Mouse (Mus musculus) bone marrow macrophage, adult 2 months (primary cell): ENCODE results near the gene Rtn4rl2. TPM values are rescaled to one million over a fixed set of nuclear protein-coding genes. Genes with fewer than 3 reads are reported as not detected.

Source experiments
- H3K27ac ChIP-seq: 2 replicates; pipeline ENCODE4 v1.5.1; 2012; ENCODE audit warnings: low read depth, low read length; ENCODE audit not compliant: insufficient read depth
- H3K4me1 ChIP-seq: 2 replicates; pipeline ENCODE4 v1.6.1; 2012; ENCODE audit warnings: low read length; ENCODE audit not compliant: control insufficient read depth, insufficient read depth
- H3K4me3 ChIP-seq: 2 replicates; pipeline ENCODE4 v1.5.1; 2012; ENCODE audit warnings: mild to moderate bottlenecking, low read length, moderate library complexity; ENCODE audit not compliant: insufficient read depth
- CTCF ChIP-seq: IDR thresholded peaks from 2 replicates; pipeline ENCODE4 v1.5.1; 2012; ENCODE audit warnings: low read depth, mild to moderate bottlenecking, low read length, moderate library complexity
- POLR2A ChIP-seq: IDR thresholded peaks from 2 replicates; pipeline ENCODE4 v1.6.1; 2012; ENCODE audit warnings: mild to moderate bottlenecking, low read depth, low read length, borderline replicate concordance
- polyA plus RNA-seq: library from polyadenylated mRNA; stranded (reverse); fragments of >200 nt; gene quantifications from 2 replicates; pipeline ENCODE4 v1.2.4, GENCODE M21; 2012; ENCODE audit not compliant: missing spikeins, insufficient read depth, insufficient read length

Gene Rtn4rl2
- polyA plus RNA-seq, 1 experiment = not detected

DNA sequence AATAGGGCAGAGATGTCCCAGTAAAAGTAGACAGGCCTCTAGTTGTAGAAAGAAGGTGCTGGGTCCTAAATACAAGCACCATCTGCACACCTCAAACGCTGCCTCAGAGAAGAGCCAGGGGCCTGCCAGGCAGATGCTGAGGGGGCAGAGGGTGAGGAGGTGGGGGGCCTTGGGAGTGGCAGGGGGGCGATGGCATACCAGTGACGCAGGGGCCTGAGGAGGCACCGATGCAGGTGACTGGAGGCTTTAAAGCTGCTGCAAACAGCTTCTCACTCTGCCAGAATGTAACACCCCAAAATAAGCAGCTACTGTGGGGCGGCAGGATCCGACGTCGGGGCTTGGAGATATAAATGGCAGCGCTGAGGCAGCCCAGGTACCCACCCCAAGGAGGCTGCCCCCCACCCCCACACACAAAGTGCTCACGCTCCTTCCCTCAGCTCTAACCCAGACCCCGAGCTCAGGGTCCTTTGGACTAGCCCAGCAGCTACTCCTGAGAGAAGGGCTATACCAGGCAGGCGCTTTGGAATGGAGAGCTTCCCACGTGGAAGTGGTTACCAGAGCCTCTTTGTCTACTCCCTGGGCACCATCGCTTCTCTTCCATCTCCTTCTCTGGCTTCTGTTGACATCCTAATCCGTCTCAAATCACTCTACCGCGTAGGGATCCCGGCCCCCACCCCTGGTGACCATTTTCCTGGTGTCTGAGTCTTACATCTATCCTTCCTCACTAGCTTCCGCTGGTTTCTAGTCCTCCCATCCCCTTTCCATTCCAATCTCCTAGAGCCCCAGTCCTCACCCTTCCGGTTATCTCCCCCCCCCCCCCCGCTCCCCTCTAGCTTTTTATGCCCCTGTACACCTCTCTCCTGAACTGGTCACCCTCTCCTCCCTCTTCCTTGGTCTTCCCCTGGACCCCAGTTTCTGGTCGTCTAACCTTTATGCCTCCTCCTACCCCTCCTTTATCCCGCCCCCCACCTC, 1.1 kb downstream of the Rtn4rl2 start:
- H3K4me1 ChIP-seq = peaks cover 5% of the 10 kb centered on the region; the same call in 1 of the 2 replicates
- TF ChIP-seq POLR2A = no peak
- no peak overlapping the region for H3K4me3 ChIP-seq
- H3K27ac ChIP-seq = no peak overlapping the region

DNA sequence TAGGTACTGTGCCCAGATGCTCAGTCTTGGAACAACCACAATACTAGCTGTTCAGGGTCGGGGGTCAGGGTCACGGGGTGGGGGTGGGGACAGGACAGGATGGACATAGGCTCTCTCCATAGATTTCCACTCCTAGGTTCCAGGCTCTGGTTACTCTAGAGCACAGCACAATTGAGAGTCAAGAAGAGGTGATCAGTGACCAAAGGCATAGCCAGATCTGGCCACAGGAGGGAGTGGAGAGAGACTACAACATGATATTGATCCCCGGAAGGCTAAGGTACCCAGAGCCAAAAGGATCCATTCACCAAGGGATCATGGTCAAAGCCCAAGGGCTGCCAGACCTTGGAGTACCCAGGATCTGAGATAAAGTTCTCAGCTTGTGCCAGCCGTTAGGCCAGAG, 1.9 kb downstream of the Rtn4rl2 start:
- peaks cover 5% of the 10 kb centered on the region; the same call in 1 of the 2 replicates for H3K4me1 ChIP-seq
- TF ChIP-seq POLR2A (no peak), CTCF (no peak)
- no peak overlapping the region for H3K4me3 ChIP-seq
- no peak overlapping the region for H3K27ac ChIP-seq

DNA sequence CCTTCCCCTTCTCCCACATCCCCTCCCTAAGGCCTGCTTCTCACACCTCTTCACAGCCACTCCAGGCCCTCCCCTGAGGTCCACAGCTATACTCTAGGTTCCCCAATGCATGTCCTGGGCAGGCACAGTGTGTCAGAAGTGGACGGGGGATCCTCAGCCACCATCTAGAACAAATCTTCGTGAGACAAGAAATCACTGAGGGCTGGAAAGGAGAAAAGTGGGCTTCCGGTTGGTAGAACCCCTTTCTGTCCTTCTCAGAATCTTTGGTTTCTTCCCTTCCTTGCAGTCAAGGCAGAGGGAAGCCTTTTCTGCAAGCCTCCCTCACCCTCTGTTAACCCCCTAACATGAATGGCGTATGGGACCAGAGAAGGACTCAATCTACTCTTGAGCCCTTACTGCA, 2.6 kb downstream of the Rtn4rl2 start:
- Histone ChIP-seq H3K27ac (no peak overlapping the region), H3K4me3 (no peak overlapping the region), H3K4me1 (peaks cover 5% of the 10 kb centered on the region; the same call in 1 of the 2 replicates)
- TF ChIP-seq CTCF = no peak
- no peak for TF ChIP-seq POLR2A

DNA sequence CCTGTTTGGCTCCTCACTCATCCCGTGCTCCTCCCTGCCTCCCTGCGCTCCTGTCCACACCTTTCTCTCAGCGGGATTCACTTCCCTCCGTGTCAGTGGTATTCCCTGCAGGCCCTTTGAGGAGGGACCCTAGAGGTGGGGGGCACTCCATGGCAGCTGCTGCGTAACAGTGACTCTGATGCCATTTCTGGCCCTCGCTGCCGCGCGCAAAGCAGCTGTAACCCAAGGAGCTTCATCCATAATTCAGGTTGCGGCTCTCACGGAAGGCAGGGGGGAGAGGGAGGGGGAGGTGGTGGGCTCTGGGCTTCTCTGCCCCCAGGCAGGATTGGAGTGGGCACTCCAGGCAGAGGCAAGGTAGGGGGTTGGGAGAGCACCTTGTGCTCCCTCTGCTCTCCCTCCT, 3.0 kb downstream of the Rtn4rl2 start:
- H3K4me1 ChIP-seq = peaks cover 5% of the 10 kb centered on the region; the same call in 1 of the 2 replicates
- H3K4me3 ChIP-seq = no peak overlapping the region
- TF ChIP-seq CTCF (no peak), POLR2A (no peak)
- no peak overlapping the region for H3K27ac ChIP-seq

DNA sequence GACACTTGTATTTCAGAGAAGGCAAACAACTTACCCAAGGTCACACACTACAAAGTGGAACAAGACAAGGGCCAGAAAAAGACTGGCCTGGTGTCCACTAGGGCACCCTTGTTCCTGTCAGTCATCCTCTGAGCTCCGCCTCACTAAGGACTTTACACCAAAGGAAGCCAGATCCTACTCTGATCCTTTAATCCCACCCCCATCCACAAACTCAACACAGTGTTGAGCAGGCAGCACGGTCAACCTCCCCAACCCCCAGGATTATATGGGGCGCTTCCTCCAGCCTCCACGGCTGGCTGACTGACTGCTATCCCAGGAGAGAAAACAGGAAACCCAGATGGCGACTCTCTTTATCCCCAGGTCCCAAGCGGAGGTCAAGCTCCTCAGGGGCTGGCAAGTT, 3.4 kb downstream of the Rtn4rl2 start:
- TF ChIP-seq CTCF (no peak), POLR2A (no peak)
- H3K4me3 ChIP-seq = peak overlapping the region; percentile 38
- H3K27ac ChIP-seq = no peak overlapping the region
- peaks cover 5% of the 10 kb centered on the region; the same call in 1 of the 2 replicates for H3K4me1 ChIP-seq

DNA sequence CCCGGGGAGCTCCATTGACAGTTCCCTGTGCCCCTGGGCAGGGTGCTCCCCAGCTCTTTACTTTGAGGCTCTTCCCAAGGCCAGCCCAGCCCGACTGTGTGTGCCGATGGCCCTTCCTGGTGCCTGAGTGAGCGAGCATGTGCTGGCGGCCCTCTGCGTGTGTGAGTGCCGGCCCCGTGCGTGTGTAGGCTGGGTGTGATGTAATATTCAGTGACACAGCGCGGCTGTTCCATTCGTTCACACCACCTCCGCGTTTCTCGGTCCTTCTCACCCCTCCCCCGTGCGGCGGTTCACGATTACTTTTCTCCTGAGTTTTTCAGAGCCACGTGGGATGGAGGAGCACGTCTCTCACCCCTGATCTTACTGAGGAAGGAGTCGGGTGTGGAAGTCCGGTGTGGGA, 3.9 kb downstream of the Rtn4rl2 start:
- H3K4me1 ChIP-seq = peaks cover 5% of the 10 kb centered on the region; the same call in 1 of the 2 replicates
- no peak for TF ChIP-seq CTCF
- no peak for TF ChIP-seq POLR2A
- H3K4me3 ChIP-seq = peak overlapping the region; percentile 38
- no peak overlapping the region for H3K27ac ChIP-seq

DNA sequence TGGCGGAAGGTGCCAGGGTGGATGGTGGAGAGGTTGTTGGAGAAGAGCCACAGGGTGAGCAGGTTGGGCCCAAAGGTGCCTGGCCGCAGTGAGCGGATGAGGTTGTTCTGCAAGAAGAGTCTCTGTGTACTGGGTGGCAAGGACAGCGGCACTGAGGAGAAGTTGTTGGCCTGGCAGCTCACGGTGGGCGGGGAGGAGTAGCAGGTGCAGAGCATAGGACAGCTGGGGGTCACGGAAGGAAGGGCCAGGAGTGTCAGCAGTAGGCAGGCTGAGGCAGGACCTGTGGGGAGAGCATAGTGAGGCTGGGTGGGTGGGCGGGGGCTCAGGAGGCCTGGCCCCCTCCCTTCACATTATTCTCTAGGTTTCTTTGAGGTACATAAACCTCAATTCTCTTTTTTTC, 5.9 kb downstream of the Rtn4rl2 start:
- Histone ChIP-seq H3K27ac (no peak overlapping the region), H3K4me1 (peaks cover 5% of the 10 kb centered on the region; the same call in 1 of the 2 replicates), H3K4me3 (no peak overlapping the region)
- no peak for TF ChIP-seq CTCF
- TF ChIP-seq POLR2A = no peak

DNA sequence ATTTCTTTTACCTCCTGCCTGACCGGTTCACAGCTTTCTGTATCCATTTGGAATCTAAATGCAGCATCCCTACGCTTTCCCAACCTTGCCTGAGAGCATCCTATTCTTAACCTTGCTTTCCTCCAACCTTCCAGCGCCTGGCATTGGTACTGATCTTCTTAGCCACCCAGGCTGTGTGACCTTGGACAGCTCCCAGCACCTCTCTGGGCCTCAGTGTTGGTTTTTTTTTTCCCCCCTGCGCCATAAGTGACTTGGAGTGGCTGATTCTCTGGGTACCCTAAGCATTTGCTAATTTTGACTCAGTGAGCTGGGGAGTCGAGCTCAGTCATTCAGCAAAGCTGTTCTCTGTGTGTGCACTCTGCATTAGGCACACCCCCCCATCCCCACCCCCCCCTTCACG, 10.7 kb downstream of the Rtn4rl2 start:
- H3K27ac ChIP-seq = no peak overlapping the region

DNA sequence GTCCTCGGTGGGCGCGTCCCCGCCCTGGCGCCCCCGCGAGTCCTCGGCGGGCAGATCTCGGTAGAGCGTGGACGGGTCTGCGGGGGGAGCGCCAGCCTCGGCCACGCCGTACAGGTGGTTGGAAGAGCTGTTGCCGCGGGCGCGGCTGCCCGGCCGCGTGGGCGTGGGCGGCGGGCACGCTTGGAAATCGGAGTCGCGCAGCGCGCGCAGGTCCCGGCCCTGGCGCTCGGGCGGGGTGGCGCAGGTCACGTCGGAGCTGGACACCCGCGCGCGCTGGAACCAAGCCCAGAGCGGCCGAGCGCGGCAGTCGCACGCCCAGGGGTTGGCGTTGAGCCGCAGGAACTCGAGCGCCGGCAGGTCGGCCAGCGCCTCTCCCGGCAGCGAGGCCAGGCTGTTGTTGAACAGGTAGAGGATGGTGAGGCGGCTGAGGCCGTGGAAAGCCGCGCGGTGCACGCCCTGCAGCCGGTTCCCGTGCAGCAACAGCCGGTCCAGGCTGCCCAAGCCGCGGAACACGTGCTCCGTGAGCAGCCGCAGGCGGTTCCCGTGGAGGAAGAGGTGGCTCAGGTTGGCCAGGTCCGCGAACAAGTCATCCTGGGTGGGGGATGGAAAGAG, 14.3 kb downstream of the Rtn4rl2 start:
- Histone ChIP-seq H3K4me1 (no peaks in the 10 kb centered on the region), H3K27ac (no peak overlapping the region), H3K4me3 (peak overlapping the region; percentile 13; the same call in 1 of the 2 replicates)
- TF ChIP-seq POLR2A (no peak), CTCF (no peak)

More for the DNA sequence above, 10.7 kb downstream of the Rtn4rl2 start:
- Histone ChIP-seq H3K4me1 (no peaks in the 10 kb centered on the region), H3K4me3 (no peak overlapping the region)
- TF ChIP-seq CTCF (no peak), POLR2A (no peak)
